Mouse (Mus musculus) NIH3T3 (cell line): ENCODE data around the gene Zfyve1.
A peak's percentile ranks its signal among the peaks of the same experiment; 100 is the strongest.

ENCODE experiments used
- DNase-seq: peaks from one replicate; pipeline ENCODE4 v3.0.0-alpha.2; 2012; ENCODE audit warnings: low read depth

The Zfyve1 gene

GRCm38 (mm10) chr12:83523056-83523455, 74.0 kb downstream of the Zfyve1 start:
- DNase-seq = no peak

GRCm38 (mm10) chr12:83521083-83521482, 75.9 kb downstream of the Zfyve1 start:
- no peak for DNase-seq

- DNase-seq = peak; percentile 98
Measured at GRCm38 (mm10) chr12:83520311-83520890, 76.6 kb downstream of the Zfyve1 start, which contains the start of gene Dcaf4. Gene Dcaf4 (plus strand): TSS chr12:83520466.

- no peak for DNase-seq
Measured at GRCm38 (mm10) chr12:83517580-83517979, 79.4 kb downstream of the Zfyve1 start.

- DNase-seq = no peak
Measured at GRCm38 (mm10) chr12:83514216-83514615, 82.8 kb downstream of the Zfyve1 start.

GRCm38 (mm10) chr12:83513185-83513584, 83.8 kb downstream of the Zfyve1 start:
- DNase-seq = peak; percentile 64

- DNase-seq = no peak
Measured at GRCm38 (mm10) chr12:83512783-83513182, 84.2 kb downstream of the Zfyve1 start.

GRCm38 (mm10) chr12:83510586-83510985, 86.4 kb downstream of the Zfyve1 start:
- no peak for DNase-seq

GRCm38 (mm10) chr12:83506543-83506942, 90.5 kb downstream of the Zfyve1 start:
- DNase-seq = no peak

- peak; percentile 89 for DNase-seq
Measured at GRCm38 (mm10) chr12:83502190-83502589, 94.8 kb downstream of the Zfyve1 start.

GRCm38 (mm10) chr12:83499256-83499655, 97.8 kb downstream of the Zfyve1 start:
- DNase-seq = no peak

- no peak for DNase-seq
Measured at GRCm38 (mm10) chr12:83497959-83498358, 99.1 kb downstream of the Zfyve1 start.

GRCm38 (mm10) chr12:83496736-83497135, 100.3 kb downstream of the Zfyve1 start:
- no peak for DNase-seq
